Mouse (Mus musculus) right cerebral cortex, postnatal 10 days (tissue): ENCODE measurements around the gene Lypd6b.

Experiments
- DNase-seq, 2 experiments: peaks; one replicate each; pipeline ENCODE4 v3.0.0; 2021; ENCODE audit warnings: low spot score in 2 of 2

The Lypd6b gene

DNA sequence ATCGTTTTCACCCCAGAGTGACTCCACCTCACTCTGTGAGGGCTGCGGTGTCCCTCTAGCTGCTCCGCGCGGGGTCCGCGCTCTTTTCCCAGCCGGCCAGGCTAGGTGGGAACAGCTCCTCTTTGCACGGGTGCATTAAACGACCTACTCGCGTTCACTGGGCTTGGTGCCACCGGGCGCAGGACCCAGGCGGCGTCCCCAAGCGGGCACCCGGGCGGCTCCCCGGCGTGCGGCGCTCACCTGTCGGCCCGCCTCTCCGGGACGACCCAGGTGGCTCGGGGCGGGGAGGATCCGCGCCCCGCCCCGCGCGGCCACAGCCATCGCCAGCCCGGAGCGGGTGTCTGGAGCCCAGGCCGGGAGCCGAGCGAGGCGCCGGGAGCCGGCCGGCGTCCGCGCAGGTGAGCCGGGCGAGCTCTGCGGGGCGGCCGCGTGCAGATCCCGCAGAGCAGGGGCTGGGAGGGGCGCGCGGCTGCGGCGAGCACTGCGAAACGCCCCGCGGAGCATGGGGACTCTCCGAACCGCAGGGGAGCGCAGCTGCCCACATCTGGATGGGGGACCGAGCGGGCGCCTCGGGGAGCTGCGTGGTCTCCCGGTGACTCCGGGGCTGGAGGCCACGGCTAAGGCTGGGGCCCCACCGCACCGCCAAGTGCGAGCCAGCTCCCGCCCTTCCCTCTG lies at the start of gene Lypd6b:
Gene Lypd6b, plus strand, starts transcription at position 313 of the 675 bp plus-strand sequence.
- no peak for DNase-seq

GRCm38 (mm10) chr2:49739046-49739445 lies 48.4 kb upstream of the Lypd6b start:
- no peak for DNase-seq

GRCm38 (mm10) chr2:49741026-49741425 lies 46.5 kb upstream of the Lypd6b start:
- DNase-seq: no peak

DNA sequence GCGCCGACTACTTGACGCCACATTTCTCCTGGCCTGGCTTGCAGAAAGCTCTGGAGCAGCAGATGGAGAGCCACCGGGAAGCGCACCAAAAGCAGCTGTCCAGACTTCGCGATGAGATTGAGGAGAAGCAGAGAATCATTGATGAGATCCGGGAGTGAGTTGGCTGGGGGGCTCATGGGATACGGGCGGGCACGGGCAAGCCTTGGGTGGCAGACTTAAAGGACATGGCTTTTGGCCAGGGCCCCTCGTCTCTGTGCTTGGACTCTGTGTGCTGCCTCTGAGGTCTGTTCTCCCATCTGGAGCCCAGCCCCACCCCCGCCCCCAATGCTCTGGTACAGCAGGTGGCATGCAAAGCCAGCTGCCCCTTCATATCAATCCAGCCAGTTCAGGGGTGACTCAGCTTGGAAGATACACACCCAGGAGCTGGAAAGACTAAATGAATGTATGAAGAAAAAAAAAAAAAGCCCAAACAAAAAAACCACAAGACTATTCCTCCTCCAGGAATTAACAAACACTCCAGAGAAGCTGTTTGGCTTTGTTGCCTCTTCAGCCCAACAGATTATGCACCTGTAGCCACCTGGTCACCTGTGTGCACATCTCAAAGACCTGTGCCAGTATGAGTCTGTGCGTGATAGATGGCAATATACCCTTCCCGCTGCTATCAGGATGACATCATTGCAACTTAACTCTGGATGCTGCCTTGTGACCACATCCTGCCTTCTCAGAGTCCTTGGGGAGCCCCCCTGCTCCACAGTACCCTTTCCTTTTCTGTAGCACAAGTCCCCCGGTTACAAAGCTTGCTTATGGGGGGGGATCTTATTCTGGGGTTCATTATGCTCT lies 45.4 kb upstream of the Lypd6b start:
- DNase-seq: peak; percentile 81 to 87

- no peak for DNase-seq
These were observed 44.6 kb upstream of the Lypd6b start for GRCm38 (mm10) chr2:49742919-49743318.

DNA sequence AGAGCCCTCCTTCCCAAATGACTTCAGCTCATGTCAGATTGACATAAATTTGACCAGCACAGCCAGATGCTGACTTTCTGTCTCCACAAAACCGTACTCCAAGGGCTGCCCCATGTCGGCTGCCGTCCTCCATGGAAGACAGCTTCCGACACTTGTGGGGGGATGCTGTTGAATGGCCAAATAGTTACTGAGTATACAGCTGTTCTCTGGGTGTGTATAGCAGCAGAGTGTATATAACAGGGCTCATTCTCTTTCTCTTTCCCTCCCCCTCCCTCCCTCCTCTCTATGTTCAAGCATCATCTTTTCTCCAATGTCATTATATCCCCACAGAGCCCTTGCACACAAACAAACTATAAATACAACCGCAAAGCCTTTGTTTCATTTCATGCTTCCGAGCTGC lies 43.7 kb upstream of the Lypd6b start:
- DNase-seq: no peak

DNA sequence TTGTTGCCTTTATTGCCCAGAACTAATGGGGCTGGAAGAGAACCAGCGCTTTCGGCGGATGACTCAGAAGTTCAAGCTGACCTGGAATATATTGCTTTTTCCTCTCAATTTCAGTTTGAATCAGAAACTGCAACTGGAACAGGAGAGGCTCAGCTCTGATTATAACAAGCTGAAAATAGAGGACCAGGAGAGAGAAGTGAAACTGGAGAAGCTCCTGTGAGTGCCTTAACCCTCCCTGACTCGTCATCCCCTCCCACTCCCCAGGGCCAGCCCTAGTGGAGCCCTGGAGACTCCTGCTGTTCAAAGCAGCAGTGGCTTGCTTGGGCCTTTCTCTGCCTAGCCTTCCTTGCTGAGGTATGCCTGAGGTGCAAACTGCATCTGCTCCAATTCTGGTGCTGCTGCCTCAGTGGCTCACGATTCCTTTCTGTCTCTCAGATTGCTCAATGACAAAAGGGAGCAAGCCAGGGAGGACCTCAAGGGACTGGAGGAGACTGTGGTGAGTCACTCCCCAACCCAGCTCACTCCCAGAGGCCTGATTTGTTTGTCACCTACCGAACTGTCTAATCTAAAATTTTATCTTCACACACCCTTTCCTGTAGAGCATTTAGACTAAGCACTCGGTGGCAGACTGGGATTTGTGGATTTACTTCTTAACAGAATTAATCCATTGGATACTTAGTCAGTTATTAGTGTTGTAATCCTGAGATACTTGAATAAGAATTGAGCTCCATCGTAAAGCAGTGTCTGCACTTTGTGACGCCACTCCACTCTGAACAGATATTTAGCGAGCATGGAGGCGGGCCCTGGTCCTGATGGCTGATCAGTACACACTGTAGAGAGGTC lies 43.0 kb upstream of the Lypd6b start:
- DNase-seq: no peak

- no peak for DNase-seq
These were observed 42.2 kb upstream of the Lypd6b start for GRCm38 (mm10) chr2:49745094-49745781.

GRCm38 (mm10) chr2:49746947-49747346 lies 40.5 kb upstream of the Lypd6b start:
- DNase-seq: no peak

- DNase-seq: no peak
These were observed 39.8 kb upstream of the Lypd6b start for GRCm38 (mm10) chr2:49747670-49748069.

GRCm38 (mm10) chr2:49748628-49749342 lies 38.7 kb upstream of the Lypd6b start:
- peak; percentile 49 to 59 for DNase-seq

- DNase-seq: no peak
These were observed 37.5 kb upstream of the Lypd6b start for GRCm38 (mm10) chr2:49749730-49750576.

GRCm38 (mm10) chr2:49751544-49752210 lies 35.8 kb upstream of the Lypd6b start:
- peak in 1 of 2 experiments; percentile 47 for DNase-seq

DNA sequence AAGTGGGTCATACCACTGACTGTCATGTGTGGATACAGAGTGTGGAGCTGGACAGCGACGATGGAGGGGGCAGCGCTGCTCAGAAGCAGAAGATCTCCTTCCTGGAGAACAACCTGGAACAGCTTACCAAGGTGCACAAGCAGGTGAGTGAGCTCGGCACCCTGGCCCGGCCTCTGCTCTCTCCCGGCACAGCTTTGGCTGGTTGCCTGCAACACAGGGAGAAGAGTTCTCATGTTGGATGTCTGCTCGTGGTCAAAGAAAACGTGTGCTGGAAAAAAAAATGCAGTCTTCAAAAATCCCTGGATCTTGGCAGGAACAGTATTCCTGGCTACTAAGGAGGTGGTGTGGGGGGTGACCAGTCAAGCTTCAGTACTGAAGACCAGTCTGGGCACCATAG lies 35.3 kb upstream of the Lypd6b start:
- DNase-seq: no peak

DNA sequence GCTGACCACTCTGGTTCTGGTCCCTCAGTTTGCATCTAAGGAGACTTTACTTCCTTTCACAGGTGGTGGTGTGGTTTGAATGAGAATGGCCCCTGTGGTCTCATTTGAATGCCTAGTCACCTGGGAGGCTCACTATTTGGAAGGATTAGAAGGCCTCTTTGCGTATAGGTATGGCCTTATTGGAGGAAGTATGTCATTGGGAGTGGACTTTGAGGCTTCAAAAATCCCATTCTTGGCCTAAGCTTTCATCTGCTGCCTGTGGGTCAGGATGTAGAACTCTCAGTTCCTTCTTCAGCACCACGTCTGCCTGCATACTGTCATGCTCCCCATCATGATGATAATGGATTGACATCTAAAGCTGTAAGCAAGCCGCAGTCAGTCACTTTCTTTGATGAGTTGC lies 34.4 kb upstream of the Lypd6b start:
- no peak for DNase-seq

DNA sequence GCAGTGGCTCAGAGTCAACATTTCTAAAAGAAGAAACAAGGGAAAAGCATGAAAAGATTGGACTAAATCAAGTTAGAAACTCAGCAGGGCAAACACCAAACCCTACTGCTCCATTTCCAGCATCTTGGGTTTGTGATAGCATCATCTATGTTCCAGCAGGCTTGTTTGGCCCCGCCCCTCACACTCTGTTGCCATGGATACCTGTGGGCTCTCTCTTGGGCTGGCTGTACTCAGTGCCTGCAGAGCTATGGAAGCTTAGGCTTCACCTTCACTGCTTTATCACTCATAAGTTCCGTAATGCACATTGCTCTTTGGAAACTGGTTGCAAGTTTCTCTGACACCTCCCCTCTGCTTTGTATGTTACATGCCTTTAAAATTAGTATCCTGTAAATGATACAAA lies 32.4 kb upstream of the Lypd6b start:
- peak; percentile 63 to 77 for DNase-seq

DNA sequence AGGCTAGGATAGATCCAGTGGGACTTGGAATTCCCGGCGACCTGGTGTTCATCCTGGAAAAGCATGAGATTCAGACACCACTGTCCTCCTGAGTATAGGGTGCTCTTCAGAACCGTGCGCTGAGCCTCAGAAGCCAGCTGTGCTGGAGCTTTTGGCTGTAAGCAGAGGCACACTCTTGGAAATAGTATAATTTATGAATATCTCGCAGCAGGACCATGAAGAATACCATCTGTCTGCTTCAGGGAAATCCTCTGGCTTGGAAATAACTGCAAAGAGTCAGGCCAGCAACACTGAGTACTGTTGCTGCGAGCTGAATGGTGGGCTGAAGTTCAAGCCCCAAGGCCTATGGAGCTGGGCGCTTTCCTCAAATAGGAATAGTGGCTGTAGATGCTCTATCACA lies 29.9 kb upstream of the Lypd6b start:
- no peak for DNase-seq

GRCm38 (mm10) chr2:49764331-49764946 lies 23.0 kb upstream of the Lypd6b start:
- peak in 1 of 2 experiments; percentile 68 for DNase-seq

- DNase-seq: no peak
These were observed 18.6 kb upstream of the Lypd6b start for GRCm38 (mm10) chr2:49768916-49769315.
